Mouse (Mus musculus): ENCODE results near the gene Gpr84. TPM values are rescaled to one million over a fixed set of nuclear protein-coding genes. Genes with fewer than 3 reads are reported as not detected.
A peak's percentile ranks its signal among the peaks of the same experiment; 100 is the strongest.
"Not testable (repeated sequence)": the region's sequence is repeated elsewhere in the genome, so short reads cannot be mapped to it uniquely, and the experiment has no call there.

The Gpr84 gene
- polyA plus RNA-seq, 1 experiment = 0.12 TPM

DNA sequence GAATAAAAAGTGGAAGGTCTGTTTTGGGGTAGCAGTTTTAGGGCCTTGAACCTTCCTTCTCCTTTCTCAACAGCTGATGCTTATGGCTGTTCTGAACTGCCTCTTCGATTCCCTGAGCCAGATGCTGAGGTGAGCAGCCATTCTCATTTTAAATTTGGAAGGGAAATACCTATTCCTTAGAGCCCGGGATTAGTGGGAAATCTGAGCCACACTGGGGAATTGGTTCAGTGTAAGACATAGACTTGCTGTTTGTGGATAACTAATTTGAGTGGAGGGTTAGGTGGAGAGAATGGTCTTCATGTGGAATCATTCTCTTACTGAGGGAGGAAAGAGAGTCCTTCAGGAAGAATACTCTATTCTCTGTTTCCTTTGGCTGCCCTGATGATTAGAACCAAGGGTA, 15.8 kb downstream of the Gpr84 start:
- 87% methylated on average over 2 of the region's 2 CpGs for WGBS
- no peak for DNase-seq (ENCODE audit: low read depth, low spot score)

DNA sequence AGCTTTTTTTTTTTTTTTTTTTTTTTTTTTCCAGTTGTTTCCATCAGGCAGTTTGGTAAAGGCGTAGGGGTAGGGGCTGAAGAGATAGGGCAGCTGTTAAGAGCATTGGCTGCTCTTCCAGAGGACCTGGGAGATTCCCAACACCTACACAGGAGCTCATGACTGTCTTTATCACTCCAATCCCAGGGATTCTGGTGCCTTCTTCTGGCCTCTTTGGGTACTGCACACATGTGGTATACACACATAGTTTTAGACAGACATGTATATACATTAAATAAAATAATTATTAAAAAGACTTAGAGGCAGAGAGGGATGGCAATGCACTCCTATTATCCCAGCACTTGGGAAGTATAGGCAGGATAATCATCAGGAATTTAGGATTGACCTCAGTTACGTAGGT, 17.0 kb downstream of the Gpr84 start:
- WGBS = 88% methylated on average over 2 of the region's 2 CpGs
- DNase-seq (ENCODE audit: low read depth, low spot score) = no peak

DNA sequence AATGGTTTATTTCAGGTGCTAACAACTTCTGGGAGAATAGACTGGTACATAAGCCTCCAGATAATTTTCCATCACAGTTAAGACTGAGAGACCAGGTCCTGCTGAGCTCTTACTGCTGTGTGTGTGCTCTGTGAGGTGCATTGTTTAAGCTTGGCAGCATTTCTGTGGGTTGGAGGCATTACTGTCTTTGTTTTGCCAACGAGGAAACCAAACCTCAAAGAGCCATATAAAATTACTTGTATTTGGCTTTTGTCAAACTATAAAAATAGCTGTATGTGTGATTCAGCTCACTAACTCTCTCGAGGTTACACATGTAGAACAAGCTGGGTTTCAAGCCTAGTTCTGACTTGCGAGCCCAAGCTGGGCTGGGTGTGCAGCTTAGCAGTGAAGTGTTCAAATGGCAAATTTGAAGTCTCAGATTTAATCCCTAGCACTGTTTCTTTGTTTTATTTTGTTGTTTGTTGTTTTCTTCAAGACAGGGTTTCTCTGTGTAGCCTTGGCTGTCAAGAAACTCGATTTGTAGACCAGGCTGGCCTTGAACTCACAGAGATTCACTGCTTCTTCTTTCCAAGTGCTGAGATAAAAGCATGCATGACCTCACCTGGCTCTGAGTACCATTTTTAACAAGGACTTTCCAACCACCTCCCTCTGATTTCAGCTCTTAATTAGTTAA, 17.6 kb downstream of the Gpr84 start:
- DNase-seq (ENCODE audit: low read depth, low spot score) = no peak
- 29% methylated on average over 4 of the region's 4 CpGs for WGBS

DNA sequence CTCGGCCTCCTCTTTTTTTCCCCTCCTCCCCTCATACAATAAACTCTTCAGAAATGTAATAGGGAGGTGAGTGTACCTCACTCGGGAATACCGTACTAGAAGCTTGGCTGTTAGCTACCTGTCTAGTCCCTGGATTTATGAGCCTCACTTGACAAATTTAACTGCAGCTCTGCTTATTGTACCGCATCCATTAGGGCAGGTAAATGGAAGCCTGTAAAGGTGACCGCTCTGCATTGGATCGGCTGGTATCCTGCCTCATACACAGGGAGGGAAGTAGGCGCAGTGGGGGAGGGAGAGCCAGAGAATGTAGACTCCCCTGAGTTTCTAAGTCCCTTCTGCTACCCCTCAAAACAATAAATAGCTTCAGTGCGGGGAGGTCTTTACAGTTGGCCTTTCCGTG, 19.6 kb downstream of the Gpr84 start:
- no peak for DNase-seq (ENCODE audit: low read depth, low spot score)

DNA sequence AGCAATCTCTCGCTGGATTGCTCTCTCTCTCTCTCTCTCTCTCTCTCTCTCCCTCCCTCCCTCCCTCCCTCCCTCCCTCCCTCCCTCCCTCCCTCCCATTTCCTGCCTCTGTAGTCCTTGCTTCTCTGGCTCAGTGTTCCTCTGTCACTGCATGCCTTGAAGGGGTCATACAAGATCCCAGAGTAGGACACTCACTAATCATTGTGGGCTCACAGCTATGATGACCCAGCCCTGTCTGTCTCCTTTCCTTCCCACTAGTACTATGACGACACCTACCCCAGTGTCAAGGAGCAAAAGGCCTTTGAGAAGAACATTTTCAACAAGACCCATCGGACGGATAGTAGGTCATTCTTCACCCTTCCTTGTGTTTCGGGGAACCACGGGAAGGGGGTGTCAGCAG, 20.0 kb downstream of the Gpr84 start:
- no peak for DNase-seq (ENCODE audit: low read depth, low spot score)
- 72% methylated on average over 6 of the region's 6 CpGs for WGBS

More for the DNA sequence above, 19.6 kb downstream of the Gpr84 start:
- 81% methylated on average over 9 of the region's 9 CpGs for WGBS

DNA sequence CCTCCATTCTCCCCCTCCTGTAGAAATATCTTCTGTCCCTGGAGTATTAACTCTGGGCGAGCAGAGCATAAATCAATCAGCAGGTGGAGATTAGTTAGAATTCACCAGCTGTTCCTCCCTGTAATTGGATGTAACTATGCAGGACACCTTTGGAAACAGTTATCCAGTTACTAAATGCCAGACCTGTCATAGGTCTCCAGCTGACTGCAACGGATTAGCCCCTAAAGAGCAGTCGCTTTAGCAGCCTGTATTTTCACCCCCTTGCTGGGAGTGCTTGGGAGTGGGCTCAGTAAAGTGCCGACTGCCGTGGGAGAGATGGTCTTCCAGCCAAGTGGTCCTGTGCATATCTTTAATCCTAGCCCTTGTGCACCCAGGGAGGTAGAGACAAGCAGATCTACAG, 20.8 kb downstream of the Gpr84 start:
- WGBS = 73% methylated on average over 5 of the region's 5 CpGs
- DNase-seq (ENCODE audit: low read depth, low spot score) = no peak

GRCm38 (mm10) chr15:103285778-103286417, 24.5 kb downstream of the Gpr84 start:
- WGBS = 24% methylated on average over 1 of the region's 1 CpGs
- DNase-seq (ENCODE audit: low read depth, low spot score) = no peak

- no peak for DNase-seq (ENCODE audit: low read depth, low spot score)
- 37% methylated on average over 2 of the region's 2 CpGs for WGBS
Observed at GRCm38 (mm10) chr15:103284647-103285046, 25.8 kb downstream of the Gpr84 start.

DNA sequence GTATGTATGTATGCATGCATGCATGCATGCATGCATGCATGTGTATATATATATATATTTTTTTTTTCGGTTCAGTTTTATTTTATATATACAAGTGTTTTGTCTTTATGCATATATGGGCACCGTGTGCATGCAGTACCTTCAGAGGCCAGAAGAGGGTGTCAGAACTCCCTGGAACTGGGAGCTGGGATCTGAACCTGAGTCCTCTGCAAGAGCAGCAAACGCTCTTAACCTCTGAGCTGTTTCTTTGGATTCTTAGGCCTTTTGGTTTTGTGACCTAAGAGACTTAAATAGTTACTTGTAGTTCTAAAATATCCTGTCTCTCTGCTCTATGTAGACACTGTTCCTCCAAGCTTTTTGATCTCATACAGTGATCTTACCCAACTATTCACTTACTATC, 26.3 kb downstream of the Gpr84 start:
- DNase-seq (ENCODE audit: low read depth, low spot score) = no peak
- 62% methylated on average over 3 of the region's 3 CpGs for WGBS

DNA sequence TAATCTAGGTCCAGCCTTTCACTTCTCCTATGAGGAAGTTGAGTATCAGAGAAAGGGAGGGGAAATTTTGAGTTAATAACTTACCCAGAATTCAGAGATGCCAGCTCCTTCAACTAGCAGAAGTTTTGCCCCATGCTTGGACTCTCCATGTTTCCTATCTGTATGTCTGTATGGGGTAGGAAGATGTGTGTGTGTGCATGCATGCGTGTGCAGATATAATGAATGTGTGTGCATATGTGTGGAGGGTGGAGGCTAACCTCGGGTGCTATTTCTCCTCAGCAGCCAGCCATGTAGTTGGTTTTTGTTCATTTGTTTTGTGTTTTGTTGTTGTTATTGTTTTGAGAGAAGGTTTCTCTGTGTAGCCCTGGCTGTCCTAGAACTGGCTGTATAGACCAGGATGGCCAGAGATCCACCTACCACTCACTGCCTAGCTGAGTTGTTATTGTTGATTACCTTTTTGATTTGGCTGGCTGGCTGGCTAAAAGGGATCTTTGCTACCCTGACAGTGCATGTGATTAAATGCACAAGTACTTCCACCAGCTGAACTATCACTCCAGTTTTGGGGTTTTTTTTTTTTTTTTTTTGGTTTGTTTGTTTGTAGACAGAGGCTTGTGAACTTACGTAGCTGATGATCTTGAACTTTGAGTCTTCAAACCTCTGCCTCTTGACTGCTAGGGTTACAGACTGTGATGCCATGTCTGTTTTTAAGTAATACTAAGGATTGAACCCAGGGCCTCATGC, 28.8 kb downstream of the Gpr84 start:
- no peak for DNase-seq (ENCODE audit: low read depth, low spot score)
- 38% methylated on average over 3 of the region's 3 CpGs for WGBS

GRCm38 (mm10) chr15:103280817-103281464, 29.5 kb downstream of the Gpr84 start:
- no peak for DNase-seq (ENCODE audit: low read depth, low spot score)
- WGBS = 16% methylated on average over 3 of the region's 3 CpGs

DNA sequence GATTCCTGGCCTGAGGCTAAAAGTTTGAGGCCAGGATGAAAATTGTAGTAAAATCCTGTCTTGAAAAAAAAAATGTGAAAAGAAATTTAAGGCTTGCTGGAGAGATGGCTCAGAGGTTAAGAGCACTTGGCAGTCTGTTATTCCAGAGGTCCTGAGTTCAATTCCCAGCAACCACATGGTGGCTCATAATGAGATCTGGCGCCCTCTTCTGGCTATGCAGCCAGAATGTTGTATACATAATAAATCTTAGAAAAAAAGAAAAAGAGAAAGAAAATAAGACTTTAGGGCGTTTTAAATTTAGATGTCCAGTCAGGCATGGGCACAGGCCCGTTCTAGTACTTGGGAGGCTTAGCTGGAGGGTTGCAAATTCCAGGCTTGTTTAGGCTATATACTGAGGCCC, 30.7 kb downstream of the Gpr84 start:
- 57% methylated on average over 3 of the region's 3 CpGs for WGBS
- DNase-seq (ENCODE audit: low read depth, low spot score) = no peak

DNA sequence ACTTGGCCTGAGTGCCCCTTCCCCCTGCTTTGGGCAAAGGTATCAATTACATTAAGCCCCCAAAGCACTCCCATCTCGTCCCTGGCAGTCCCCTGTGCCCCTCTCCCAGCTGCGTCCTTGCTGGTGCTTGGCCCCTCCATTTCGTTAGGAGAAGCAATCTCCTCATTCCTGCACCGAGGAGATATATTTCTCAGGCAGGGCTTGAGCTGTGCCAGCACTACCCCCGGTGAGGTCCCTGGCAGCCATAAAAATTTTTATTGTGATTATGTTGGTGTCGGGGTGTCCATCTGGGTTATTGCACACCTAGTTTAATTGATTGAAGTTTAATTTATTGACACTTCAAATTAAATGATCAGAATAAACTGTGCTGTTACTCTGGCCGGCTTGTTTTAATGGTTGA, 32.5 kb downstream of the Gpr84 start:
- DNase-seq (ENCODE audit: low read depth, low spot score) = no peak
- WGBS = 24% methylated on average over 7 of the region's 7 CpGs

DNA sequence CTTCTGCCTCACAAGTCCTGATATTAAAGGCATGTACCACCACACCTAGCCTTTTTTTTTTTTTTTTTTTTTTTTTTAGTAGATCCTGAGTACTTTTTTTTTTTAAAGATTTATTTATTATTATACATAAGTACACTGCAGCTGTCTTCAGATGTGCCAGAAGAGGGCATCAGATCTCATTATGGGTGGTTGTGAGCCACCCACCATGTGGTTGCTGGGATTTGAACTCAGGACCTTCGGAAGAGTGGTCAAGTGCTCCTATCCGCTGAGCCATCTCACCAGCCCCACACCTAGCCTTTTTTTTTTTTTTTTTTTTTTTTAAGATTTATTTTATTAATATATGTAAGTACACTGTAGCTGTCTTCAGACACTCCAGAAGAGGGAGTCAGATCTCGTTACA, 34.5 kb downstream of the Gpr84 start:
- 92% methylated on average over 3 of the region's 3 CpGs for WGBS
- not testable (repeated sequence) for DNase-seq (ENCODE audit: low read depth, low spot score)

GRCm38 (mm10) chr15:103272419-103273279, 37.8 kb downstream of the Gpr84 start, which contains the start of gene Copz1:
Gene Copz1, plus strand, starts transcription at chr15:103272714.
- under 1% methylated on average over 38 of the region's 38 CpGs for whole genome bisulfite sequencing
- DNase-seq (ENCODE audit: low read depth, low spot score) = peak; percentile 98

DNA sequence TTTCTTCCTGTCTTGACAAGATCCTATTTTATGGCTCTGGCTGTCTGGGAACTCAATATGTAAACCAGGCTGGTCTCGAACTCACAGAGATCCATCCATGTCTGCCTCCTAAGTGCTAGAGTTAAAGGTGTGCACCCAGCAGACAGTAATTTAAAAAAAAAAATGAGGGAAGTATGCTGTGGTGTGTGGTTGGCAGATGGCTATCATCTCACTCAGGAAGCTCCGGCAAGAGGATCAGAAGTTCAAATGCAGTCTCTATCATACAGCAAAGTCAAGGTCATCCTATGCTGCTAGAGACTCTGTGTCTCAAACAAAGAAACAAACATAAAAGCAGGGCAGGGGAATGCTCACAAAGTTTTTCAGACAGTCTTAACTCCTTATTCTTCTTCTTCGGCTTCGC, 41.5 kb downstream of the Gpr84 start:
- 74% methylated on average over 4 of the region's 4 CpGs for WGBS
- no peak for DNase-seq (ENCODE audit: low read depth, low spot score)

- DNase-seq (ENCODE audit: low read depth, low spot score) = no peak
- WGBS = 82% methylated on average over 2 of the region's 2 CpGs
Observed at GRCm38 (mm10) chr15:103264794-103265193, 45.6 kb downstream of the Gpr84 start.

GRCm38 (mm10) chr15:103259989-103260388, 50.4 kb downstream of the Gpr84 start:
- no peak for DNase-seq (ENCODE audit: low read depth, low spot score)
- 43% methylated on average over 1 of the region's 1 CpGs for WGBS

DNA sequence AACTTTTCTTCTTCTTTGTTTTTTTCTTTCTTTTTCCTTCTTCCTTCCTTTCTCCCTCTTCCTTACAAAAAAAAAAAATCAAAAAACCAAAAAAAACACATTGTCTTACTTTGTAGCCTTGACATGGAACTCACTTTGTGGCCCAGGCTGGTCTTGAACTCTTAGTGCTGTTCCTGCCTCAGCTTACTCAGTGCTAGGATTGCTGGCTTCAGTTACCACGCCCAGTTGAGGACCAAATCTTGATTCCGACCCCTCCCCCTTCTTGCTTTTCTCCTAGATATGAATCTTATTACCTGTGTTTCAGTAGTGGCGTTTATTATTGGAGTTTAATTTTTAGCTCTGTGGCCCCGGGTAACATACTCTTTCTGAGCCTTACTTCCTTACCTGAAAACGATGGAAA, 51.2 kb downstream of the Gpr84 start:
- DNase-seq (ENCODE audit: low read depth, low spot score) = no peak
- 65% methylated on average over 5 of the region's 5 CpGs for WGBS
